Mouse (Mus musculus) heart, postnatal 25 days (tissue): ENCODE results near the gene Hadha. TPM values are rescaled to one million over a fixed set of nuclear protein-coding genes. Genes with fewer than 3 reads are reported as not detected.

Experiments used
- DNase-seq: peaks from one replicate; pipeline ENCODE4 v3.0.0; 2022; ENCODE audit warnings: low spot score
- intact Hi-C: fragments of 180-260 bp; cut with DNase I; formaldehyde crosslinking; loops from one replicate; pipeline ENCODE4 v1.15.1; 2025
- total RNA-seq, 2 experiments: library from RNA; stranded (reverse); gene quantifications; 2 replicates each; pipeline ENCODE4 v1.2.3; 2021

Gene Hadha
- total RNA-seq, 2 experiments from 2014 or later = 1,064 to 1,096 TPM

DNA sequence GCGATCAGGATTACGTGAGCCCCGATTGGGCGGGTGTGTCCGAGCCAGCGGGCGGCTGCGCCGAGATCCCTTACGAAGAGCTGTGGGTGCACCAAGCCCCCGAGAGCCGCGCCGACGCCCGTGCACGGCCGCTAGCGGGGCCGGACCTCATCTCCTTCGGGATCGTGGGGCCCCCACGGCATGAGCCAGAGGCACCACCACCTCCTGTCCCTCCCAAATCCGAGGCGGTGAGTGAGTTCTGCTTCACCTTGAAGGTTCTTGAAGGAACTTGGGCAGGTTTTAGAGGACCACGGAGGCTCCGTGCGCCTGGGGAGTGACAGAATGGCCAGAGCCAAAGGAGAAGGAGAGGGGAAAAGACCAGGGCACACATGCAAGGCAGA, 40.2 kb downstream of the Hadha start:
- intact Hi-C loops = loop anchor here (5.0 kb wide), 1 partner anchor 287 kb away; no protein-coding TSS in a partner anchor
- DNase-seq = no peak

DNA sequence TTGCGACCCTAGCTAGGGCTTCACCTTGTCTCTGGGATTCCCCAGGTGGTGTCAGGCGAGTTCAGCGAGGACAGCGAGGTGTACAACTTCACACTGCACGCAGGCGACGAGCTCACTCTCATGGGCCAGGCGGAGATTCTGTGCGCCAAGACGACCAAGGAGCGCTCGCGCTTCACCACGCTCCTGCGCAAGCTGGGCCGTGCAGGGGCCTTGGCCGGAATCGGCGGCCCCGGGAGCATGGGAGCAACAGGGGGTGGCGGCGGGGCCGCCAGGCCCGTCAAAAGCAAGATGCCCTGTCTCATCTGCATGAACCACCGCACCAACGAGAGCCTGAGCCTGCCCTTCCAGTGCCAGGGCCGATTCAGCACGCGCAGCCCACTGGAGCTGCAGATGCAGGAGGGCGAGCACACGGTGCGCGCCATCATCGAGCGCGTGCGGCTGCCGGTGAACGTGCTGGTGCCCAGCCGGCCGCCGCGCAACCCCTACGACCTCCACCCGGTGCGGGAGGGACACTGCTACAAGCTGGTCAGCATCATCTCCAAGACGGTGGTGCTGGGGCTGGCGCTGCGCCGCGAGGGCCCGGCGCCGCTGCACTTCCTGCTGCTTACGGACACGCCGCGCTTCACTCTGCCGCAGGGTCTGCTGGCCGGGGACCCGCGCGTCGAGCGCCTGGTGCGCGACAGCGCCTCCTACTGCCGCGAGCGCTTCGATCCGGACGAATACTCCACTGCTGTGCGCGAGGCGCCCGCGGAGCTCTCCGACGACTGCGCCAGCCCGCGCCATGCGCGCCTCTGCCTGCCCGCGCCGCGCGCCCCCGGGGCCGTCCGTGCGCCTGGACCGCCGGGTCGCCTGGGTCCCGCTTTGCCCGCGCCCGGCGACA, 40.8 kb downstream of the Hadha start:
- DNase-seq = no peak
- intact Hi-C loops = loop anchor here (5.0 kb wide), 1 partner anchor 287 kb away; no protein-coding TSS in a partner anchor

DNA sequence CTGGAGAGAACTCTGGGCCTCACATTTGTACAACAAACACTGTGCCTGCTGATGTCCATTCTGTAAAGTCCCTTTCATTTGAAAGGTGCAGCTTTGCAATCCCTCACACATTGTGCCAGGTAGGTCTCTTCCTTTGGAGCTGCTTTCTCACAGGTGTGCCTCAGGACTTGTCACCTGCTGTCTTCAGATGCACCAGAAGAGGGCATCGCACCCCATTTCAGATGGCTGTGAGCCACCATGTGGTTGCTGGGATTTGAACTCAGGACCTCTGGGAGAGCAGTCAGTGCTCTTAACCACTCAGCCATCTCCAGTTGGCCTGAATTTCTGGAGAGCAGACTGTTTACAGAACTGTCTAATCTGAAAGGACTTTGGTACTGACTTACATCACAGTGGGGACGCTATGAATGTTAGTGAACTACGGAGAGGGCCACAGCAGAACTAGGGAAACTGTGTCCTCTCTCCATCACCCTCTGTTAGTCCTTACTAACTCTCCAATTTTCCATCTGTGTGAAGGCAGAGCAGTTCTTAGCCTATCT, 42.4 kb downstream of the Hadha start:
- intact Hi-C loops = loop anchor here (5.0 kb wide), 1 partner anchor 285 kb away; no protein-coding TSS in a partner anchor
- no peak for DNase-seq

DNA sequence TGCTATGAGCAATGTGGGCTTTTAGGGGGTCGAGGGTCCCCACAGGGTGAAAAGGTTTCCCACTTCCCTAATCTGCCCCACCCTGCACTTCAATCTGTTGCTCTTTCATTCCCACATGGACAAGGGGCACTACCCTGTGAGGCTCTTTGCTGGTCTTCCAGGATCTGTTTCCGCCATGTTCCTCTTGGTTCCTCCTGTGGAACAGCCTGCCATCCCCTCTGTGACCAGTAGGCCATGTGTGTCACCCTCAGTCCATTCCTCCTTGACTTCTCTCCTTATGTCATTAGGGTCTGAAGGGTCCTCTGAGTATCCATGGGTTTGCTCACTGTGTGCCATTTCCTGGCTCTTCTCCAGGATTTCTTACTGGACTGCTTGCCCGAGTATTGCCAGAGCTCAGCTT, 43.2 kb downstream of the Hadha start:
- intact Hi-C loops = loop anchor here (5.0 kb wide), 1 partner anchor 284 kb away; no protein-coding TSS in a partner anchor
- DNase-seq = no peak

DNA sequence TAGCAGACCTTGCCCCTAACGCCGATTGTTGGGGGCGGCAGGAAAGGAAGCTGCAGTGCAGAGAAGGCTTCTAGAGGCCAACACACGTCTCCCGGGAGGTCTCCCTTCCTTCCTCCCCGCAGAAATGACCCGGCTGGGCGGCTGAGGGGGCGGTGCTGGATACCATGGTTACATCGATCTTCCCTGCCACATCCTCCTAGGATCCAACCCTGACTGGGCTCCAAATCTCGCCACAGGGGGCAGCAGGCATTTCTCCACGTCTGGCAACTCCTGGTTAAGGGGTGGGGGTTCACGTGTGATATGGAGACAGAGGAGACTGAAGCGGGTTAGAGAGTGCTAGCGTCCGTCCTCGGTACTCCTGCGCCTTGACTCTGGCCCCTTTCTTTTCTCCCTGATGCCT, 43.8 kb downstream of the Hadha start:
- DNase-seq = no peak

DNA sequence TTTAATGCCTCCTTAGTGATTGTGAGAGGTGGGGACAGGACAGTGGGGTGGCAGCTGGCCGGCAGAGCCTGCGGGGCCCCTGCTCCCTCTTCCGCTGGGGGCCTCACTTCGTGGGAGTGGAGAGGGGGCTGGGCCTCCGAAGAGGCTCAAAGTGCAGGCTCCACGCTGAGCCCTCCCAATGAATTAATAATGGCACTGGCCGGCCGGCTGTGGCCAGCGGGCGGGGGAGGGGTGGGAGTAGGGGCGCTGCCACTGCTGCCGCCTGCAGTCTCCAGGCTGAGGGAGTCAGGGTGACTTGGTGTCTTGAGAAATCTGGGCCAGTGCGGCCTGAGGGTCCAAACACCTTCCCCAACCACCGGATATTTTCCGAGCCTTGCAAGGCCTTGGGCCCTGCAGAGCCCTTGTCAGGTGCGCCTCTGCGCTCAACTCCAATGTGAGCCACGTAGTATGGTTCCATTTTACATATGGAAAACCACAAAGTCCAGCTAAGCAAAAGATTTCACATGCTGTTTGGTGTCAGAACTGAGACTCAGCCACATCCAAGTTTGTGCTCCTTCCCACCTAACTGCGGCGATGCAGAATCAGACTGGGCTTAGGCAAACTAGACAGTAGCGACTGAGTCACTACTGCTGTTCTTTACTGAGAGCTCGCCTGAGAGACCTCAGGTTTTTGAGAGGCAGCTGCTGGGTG, 44.4 kb downstream of the Hadha start:
- no peak for DNase-seq
- intact Hi-C loops = loop anchor here (5.0 kb wide), 1 partner anchor 283 kb away; no protein-coding TSS in a partner anchor

More for the DNA sequence above, 43.8 kb downstream of the Hadha start:
- intact Hi-C loops = loop anchor here (5.0 kb wide), 1 partner anchor 284 kb away; no protein-coding TSS in a partner anchor

DNA sequence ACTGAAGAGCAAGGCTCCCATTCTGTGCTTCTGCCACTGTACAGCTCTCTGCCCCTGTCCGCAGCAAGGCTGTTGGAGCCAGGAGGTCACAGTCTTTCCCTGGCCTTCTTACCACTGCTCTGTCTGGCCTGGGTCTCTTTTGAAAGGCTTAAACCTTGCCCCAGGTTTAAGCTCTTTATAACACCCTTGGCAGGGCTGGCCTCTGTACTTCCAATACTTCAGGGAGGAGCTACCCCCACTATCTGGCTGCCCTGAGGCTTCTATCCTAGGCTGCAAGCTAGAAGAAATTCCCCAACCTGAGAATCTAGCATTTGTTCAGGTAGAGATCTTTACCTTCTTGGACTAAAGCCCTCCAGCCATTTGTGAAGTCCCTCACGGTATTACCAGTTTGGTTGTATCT, 45.1 kb downstream of the Hadha start:
- DNase-seq = no peak
- intact Hi-C loops = loop anchor here (5.0 kb wide), 1 partner anchor 283 kb away; no protein-coding TSS in a partner anchor

DNA sequence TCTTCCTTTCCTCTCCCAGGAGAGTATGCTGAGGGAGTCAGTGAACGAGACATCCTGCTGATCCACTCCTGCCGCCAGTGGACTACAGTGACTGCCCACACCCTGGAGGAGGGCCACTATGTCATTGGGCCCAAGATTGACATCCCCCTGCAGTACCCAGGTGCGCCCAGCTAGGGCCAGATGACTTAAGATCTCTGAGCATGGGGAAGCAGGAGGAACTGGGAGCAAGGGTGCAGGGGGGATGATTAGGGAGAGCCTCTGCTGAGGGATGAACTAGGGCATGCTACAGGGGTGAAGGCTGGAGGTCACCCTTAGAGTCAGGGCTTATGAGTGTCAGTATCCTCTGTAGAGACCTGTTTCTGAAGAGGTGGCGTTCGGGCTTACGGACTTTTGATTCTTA, 46.7 kb downstream of the Hadha start:
- DNase-seq = no peak
- intact Hi-C loops = no loop called here

DNA sequence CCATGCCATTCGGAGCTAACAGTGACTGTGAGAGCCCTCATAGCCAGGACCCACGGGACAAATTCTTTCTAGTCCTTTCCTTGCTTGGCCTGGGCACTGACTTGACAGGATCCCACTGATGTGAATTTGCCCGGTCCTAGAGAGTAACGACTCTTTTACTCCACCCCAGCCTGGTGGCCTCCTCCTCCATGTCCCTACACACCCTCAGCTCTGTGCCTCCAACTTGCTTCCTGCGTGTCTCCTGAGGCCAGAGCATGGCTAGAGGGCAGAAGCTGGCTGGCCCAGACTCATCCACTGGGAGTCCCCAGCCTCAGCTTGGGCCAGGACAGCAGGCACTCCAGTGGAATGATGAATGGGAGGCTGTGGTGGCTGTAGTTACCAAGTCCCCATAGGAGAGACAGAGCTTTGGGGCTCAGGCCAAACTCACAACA, 47.3 kb downstream of the Hadha start:
- intact Hi-C loops = no loop called here
- DNase-seq = no peak

DNA sequence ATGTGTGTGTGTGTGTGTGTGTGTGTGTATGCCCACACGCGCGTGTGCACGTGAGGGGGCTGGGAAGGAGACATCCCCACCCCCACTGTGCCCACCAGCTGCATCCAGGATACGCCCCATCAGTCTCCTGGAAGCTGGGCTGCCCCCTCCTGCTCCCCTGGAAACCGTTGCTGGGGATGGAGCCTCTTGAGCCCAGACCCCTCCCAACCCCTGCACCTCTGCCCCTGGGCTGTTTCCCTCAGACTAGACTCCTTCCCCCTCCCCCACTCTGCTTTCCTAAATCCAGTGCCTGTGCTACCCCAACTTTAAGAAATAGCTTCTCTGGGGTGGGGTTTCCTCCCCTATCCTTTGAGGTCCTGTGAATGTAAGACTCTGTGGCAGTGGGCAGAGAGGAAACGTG, 47.8 kb downstream of the Hadha start:
- intact Hi-C loops = no loop called here
- DNase-seq = no peak

DNA sequence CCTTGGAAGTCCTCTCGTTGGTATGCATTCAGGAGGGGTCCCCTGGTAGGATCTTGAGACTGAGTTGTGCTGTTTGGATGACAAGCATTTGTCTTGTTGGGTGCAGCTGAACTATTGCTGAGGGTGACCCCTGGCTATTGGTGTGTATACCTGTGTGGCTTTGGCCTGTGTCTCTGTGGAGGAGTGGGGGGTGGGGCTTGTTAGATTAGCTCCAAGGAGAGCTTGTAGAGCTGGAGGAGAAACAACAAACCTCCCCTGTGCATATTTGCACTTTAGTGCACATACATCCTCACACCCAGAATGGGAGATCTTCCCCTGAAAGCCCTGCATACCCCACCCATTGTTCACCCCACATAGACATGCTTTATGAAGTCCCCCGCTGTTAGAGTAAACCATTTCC, 48.2 kb downstream of the Hadha start:
- DNase-seq = no peak
- intact Hi-C loops = no loop called here

DNA sequence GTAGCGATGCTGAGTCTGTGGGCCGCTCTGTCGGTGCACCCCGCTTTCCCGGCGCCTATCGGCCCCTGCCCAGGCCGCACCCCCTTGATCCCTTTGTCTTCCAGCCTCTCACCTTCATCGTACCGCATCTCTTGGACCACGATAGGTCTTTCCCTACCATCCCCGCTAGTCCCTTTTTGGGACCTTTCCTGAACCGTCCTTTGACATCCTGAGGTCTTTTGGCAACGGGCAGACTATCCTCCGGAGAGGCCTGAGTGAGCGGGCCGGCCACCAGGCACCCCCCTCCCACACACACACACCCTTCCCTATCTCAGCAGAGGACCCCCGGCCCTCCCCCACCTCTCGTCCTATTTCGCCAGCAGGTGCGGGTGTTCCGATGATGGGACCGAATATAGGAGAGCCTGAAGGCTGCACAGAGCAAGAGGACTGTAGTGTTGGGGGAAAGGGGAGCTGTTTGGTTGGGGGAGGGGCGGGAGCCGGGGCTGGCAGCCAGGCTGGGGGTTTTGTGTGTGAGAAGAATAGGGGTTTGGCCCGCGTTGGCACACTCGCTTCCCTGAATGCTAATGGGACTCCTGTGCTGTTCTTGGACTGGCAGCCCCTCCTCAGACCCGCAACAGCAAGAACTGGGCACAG, 49.2 kb downstream of the Hadha start, which contains the start of gene 3110082J24Rik:
3110082J24Rik (minus strand) TSS at position 419 of the 633 bp plus-strand sequence.
- intact Hi-C loops = no loop called here
- no peak for DNase-seq

DNA sequence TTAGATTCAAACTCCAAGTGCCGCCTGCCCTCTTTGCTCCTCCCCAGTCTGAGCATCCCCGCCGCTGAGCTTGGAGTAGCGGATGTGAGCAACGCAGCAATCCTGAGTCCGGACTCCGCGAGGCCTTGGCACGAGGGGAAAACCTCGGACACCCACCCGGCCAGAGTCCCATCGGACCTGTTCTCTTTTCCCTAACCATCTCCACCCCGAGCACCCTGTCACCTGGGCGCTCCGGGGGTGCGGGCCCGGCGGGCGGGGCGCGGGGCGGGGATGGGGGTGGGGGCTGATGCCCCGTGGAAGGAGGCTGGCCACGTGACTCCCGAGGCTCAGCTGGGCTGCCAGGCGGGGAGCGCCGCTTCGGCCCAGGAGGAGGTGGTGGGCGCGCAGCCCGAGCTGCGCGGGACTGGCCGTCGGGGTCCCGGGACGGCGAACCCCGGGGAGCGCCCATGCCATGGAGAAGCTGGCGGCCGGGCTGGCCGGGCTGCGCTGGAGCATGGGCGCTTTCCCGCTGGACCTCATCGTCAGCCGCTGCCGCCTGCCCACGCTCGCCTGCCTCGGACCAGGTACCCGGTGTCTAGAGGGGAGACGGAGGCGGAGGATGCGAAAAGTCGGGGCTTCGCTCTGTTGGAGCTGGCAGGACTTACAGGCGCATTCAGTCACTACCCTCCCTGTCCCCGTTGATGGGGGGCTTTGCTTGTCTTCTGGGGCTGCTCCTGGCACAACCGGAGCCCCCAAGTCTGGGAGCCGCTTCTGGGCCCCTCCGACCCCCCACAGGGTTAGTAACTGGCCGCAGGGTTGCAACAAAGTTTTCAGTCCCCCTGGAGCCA, 49.9 kb downstream of the Hadha start, which contains the start of gene Garem2:
Garem2 (plus strand) TSS at position 321 of the 827 bp plus-strand sequence.
- no peak for DNase-seq
- intact Hi-C loops = no loop called here

DNA sequence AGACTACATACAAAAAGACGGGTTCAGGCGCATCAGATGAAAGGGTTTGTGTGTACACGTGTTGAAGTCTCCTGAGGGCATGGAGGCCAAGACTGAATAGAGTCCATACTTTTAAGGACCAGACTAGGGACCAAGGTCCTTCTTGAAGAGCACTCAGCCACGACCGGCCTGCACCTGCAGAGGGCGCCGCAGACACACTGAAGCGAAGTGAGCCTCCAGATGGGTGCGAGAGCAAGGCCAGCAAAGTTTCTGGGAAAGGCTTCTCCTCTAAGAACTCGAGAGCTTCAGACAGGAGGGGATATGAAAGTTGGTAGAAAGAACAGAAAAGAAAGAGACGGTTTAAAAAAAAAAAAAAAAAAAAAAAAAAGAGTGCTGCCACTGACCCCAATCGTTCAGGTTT, 50.6 kb downstream of the Hadha start:
- intact Hi-C loops = no loop called here

DNA sequence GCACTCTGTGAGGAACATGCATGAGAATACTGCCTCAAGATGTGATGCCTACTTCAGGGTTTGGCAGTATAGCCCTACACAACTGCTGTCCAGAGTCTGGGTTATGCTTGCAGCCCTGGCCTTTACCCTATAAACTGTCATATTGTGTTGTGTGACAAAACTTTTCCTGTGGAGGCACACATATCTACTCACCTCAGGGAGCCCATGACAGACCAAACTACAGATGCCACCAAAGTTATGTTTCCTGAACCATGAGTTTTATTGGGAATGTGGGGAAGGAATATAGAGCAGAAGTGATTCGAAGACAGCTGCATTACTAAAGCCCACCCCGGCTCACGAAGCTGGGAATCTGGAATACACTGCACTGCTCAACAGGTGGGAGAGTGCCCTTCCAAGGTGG, 51.6 kb downstream of the Hadha start:
- no peak for DNase-seq
- intact Hi-C loops = no loop called here

More for the DNA sequence above, 50.6 kb downstream of the Hadha start:
- no peak for DNase-seq

DNA sequence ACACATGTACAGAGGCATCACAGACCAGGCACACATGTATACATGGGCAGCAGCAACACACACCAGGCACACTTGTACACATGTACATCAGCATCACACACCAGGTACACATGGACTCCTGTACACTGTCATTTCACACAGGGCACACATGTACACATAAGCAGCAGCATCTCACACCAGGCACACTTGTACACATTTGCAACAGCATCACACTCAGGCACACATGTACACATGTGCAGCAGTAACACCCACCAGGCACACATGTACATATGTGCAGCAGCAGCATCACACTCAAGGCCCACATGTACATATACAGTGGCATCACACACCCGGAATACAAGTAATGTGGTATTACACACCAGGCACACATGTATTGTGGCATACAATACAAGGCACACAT, 56.7 kb downstream of the Hadha start:
- intact Hi-C loops = no loop called here
- no peak for DNase-seq

DNA sequence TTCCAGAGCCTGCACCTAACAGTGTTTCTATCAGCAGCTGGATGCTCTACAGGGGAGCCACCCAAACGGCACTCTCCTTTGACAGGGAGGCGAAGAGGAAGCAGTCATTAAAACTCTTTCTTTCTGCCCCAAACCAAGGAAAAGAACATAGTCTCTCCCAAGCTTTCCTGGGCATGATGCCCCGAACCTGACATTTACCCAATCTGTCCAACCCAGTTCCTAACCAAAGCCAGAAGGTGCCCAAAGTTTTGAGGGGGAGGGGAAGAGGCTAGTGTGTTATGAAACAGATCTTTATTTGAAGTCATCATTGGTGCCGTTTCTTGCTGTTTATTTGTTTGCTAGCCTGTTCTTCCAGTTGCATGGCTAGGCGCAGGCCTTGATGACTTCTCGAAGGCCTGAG, 59.2 kb downstream of the Hadha start:
- intact Hi-C loops = no loop called here
- no peak for DNase-seq

DNA sequence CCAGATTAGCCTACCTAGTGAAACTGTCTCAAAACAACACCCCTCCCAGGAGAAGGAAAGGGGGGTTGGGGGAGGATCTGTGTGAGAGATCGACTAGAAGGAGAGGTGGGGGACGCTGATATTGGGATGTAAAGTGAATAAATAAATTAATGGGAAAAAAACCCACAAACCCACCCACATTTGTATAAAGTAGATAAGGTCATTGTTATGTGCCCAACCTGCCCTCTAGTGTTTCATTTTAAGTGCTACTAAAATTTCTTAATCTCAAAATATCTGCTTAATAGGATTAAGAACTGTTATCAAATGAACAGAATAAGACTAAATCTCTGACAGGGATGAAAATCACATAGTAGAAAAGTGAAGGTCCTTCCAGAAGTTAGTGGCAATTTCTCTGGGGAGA, 60.6 kb downstream of the Hadha start:
- intact Hi-C loops = loop anchor here (5.0 kb wide), 1 partner anchor 267 kb away; no protein-coding TSS in a partner anchor

DNA sequence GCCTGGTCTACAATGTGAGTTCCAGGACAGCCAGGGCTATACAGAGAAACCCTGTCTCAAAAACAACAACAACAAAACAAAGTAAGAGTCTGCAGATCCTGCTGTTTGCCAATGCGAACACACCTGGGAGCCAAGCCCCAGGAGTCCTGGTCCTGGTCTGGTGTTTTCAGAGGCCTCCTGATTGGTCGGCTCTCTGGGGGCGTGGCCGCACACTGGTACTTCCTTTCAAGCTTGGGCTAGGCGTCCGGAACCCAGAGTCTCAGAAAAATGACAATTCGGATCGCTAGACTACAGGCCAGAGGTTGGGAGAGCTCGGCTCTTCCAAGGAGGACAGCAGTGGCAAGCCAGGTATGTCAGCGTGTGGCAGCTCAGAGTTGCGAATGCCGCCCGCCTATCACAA, 62.3 kb downstream of the Hadha start:
- DNase-seq = no peak
- intact Hi-C loops = loop anchor here (5.0 kb wide), 1 partner anchor 265 kb away; no protein-coding TSS in a partner anchor

More for the DNA sequence above, 60.6 kb downstream of the Hadha start:
- no peak for DNase-seq
